Mouse (Mus musculus): ENCODE measurements at regions not wholly inside any gene's neighbourhood (a gene's known extent, or its start where the extent isn't known, plus 50 kb on each side); places are given as distances from the start of the nearest gene placed in this dataset.
"Not testable (repeated sequence)": the region's sequence is repeated elsewhere in the genome, so short reads cannot be mapped to it uniquely, and the experiment has no call there.

DNA sequence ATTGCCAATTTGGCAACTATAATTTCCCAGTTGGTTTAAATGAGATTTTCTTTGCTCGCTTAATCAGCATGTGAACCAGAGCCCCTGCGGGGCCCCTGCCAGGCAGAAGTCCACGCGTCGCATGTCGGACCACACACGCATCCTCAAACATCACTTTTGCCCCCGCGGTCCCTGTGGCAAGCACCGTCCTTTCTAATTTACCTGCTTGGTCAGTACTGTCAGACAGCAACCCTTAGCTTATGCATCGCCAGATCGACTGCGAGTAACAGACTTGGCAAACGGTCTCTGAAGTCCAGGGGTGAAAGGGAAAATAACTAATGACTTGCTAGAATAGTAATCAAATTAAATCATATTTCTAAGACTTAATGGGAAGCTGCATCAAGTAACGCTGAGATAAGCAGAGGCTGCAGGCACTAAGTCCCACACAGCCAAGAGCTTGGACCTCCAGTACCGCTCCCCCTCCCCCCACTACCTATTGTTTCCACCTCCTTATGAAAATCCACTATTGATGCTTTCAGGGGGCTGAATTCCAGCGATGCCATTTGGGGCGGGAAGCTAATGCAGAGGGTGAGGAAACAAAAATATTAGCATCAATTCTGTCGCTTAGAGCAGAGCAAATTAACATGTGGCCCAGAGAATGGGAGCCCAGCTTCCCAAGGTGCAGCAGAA, 142.0 kb upstream of the Cntnap4 start:
- no peak for ATAC-seq (replicated peaks; ENCODE audit: poor library complexity)

DNA sequence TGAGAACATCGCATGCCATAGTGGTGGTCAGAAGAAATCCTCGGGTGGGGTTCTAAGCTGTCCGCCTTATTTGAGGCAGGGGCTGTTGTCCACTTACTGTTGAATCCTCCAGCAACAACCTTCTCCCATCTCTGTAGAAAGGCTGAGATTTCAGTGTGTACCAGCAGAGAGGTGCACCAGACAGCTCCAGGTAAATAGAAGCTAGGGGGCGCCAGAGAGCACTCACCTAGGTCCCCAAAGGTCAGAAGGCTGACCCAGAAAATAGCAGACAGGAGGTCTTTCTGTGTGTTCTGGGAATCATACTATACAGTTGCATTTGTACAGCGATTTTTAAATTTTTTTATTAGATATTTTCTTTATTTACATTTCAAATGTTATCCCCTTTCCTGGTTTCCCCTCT, 157.9 kb upstream of the Cntnap4 start:
- ATAC-seq (replicated peaks; ENCODE audit: poor library complexity), result no peak

DNA sequence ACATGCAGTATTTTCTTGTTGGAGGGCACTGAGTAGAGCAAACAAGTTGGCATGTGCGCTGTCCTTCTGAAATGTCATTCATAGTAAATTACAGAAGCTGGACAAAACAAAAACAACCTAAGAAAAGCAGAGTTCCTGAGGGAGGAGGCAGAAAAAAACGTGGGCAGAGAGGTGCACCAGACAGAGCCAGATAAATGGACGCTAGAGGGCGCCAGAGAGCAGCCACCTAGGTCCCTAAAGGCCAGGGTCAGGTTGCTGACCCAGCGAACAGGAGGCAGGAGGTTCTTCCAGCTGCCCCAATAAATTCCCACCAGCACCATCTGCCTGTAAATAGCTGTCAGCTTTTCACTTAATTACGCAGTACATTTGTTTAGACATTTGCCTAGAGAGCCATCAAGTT, 158.6 kb upstream of the Cntnap4 start:
- ATAC-seq (replicated peaks; ENCODE audit: poor library complexity), result peak; percentile 66

DNA sequence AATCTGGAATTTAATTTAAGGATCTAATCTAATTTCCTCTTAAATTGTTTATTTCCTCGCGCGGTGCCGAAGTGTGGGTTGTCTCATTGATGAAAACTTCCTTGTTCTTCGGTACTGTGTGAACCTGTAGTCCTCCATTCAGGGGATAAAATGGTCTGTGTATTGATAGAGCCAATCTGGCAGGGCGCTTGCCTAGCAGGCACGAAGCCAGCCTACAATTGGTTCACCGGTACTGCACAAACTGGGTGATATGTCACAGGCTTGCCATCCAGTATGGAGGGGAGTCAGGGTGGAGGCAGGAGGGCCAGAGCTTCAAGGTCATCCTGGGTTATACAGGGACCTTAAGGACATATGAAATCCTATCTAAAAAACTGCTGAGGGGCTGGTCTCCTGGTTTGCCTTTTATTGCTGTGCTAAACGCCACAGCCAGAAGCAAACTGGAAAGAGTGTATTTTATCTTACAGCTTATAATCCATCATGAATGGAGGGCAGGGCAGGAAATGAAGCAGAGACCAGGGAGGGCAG, 161.6 kb upstream of the Cntnap4 start:
- ATAC-seq (replicated peaks; ENCODE audit: poor library complexity), result no peak

DNA sequence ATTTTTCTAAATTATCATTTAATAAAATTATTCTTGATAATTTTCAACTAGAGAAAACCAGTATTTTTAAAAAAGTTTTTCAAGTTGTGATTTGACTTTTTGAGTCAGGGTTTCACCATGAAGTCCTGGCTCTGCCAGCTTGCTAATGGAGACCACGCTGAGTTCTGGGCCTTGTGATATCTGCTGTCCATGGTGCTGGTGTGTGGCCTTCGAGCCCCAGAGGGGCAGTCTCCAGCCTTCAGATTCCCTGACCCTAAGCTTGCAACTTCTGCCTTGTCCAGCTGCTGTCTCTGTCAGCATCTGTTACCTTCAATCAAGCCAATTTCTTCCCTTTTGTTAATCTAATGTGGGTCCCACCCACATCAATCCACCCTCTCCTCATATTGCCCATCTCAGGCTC, 165.8 kb upstream of the Cntnap4 start:
- no peak for ATAC-seq (replicated peaks; ENCODE audit: poor library complexity)

DNA sequence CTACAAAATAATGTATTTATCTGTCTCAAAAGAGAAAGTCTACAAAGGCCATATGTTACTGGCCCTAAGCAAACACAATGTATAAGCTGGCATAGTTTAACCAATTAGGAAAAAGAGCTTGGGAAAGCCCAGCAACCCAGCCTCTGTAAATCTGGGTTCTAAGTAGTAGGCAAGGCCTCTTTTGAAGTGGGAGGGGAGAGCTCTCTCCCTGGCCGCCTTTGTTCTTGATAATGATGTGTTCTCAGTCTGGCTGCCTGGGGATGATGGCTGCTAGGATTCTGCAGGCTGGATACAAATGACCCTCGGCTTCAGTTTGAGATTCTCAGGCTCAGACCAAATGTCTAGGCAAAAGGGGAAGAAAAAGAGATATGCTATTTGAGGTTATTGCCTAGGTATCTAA, 172.4 kb upstream of the Cntnap4 start:
- no peak for ATAC-seq (replicated peaks; ENCODE audit: poor library complexity)

DNA sequence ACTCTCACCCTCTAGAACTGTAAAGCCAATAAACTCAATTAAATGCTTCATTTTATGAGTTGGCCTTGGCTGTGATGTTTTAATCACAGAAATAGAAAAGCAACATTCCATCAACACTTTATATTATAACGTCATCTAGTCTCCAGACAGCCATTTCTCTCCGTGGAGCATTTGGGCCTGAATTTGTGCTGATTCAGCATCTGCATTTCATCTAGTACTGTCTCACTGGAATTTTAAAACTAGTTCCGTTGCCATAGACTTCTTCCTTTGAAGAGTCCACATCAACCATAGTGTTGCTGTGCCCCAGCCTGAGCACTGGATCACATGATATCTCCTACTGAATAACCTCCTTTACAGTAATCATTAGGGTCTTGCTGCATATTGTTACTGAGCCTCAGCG, 179.7 kb upstream of the Cntnap4 start:
- no peak for ATAC-seq (replicated peaks; ENCODE audit: poor library complexity)

DNA sequence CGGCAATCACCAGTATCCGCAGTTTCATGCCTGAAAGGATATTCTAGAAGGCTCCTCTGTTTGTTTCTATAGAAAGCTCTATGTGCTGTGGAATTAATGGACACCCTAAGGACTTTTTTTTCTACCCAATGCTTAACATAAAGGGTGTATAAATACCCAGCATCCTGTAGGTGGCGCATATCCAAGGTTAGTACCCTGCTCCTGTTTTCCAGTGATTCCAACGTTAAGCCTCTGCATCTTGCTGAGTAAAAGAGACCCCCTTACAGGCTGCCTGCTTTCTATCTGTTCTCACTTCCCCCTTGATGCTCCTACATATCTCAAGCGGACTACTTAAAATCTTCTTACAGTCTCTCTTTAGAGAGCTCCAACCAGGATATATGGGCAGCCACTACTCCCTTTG, 221.5 kb upstream of the Cntnap4 start:
- ATAC-seq (replicated peaks; ENCODE audit: poor library complexity), result no peak

DNA sequence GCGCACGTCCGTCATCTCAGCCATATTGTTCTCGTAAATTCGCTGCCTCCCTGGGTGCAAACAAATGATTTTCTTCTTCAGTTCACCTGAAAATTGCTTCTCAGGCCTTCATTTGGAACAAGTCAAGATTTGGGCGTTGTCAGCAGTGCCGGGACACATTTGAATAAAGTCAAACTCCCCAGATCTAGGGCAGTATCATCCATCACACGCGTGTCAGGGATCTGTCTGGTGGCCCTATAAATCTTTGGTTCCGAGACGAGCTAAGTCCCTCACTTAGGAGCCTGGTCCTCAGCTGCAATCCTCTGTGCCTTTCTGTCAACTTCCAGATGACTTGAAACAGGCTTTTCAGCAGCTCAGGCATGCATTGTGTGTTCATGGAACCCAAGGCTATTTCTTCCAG, 236.7 kb upstream of the Cntnap4 start:
- no peak for ATAC-seq (replicated peaks; ENCODE audit: poor library complexity)

DNA sequence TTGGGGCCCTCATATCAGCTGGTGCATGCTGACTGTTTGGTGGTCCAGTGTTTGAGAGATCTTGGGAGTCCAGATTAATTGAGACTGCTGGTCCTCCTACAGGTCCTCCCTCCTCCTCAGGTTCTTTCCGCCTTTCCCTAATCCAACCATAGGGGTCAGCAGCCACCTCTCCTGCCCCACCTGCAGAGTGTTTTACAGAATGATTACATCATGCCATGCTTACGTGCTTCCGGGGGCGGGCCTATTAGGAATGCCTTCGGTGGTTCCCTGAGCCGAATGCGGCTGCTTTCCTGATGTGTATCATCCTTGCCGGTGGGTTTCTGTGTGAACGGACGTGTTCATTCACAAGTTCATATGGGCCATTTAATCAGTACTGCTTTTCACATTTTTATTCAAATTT, 237.8 kb upstream of the Cntnap4 start:
- no peak for ATAC-seq (replicated peaks; ENCODE audit: poor library complexity)

DNA sequence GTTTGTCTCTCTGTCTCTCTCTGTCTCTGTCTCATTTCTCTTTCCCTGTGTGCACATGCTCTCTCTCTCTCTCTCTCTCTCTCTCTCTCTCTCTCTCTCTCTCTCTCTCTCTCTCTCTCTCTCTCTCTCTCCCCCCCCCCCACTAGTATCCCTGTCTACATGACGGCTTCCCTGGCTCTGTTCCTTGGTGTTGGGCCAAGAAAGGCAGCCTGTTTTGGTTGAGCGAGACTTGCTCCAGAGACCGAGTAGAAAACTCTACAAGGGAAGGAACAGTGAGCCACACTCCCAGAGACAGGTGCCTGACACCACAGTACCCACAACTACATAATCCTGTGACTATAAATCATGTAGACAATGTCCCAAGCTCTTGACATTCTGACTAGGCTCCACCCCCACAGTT, 260.0 kb upstream of the Cntnap4 start:
- no peak for ATAC-seq (replicated peaks; ENCODE audit: poor library complexity)

DNA sequence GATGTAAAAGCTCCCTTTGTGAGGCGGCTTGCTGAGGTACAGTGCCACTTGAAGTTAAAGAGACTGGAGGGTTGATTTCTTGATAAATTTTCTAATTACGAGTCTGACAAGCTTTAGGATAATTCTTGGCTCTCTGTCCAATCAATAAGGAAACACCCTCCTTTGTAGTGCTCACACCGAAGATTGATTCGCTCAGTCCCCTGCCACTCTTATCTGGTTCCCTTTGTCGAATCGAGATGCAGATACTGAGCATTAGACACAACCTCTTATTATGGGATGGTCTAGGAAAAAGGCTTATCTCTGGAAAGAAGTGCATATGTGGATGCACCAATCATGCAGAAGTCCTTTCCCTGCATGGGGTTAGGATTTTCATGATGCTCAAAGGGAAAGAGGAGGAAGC, 261.5 kb upstream of the Cntnap4 start:
- ATAC-seq (replicated peaks; ENCODE audit: poor library complexity), result no peak

DNA sequence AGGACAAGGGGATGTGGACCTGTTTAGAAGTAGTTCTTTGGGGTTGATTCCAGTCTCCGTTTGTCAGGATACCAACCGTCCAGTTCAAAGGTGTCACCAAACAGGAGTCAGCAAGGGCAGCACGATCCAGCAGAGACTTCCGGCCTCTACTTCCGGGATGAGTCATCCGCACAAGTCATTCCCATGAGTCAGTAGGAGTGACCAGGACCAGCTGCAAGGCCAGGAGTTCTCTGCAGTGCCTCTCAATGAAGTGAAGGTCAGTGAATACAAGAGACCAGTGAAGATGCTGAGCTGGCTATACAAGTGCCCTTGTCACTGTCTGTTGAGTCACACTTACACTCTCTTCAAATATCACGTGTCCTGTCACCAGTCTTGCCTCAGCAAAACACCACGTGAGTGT, 272.8 kb upstream of the Cntnap4 start:
- no peak for ATAC-seq (replicated peaks; ENCODE audit: poor library complexity)

DNA sequence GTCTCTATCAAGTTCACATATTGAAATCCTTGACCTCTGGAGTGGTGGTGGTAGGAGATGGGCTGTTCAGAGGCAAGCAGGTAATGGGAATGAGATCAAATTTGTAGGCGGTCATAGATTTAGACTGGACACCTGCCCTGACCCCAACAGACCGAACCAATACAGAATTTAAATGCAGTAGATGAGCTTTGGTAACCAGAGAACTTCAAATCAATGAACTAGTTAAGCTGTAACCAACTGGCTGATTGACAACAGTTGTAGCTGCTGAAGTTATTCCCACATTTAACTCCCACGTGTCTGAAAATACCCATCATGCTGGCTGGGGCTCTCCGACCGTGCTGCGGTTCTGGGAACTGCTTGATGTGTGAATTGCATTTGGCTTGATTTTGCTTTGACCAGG, 268.5 kb upstream of the Gm6793 start:
- ATAC-seq (replicated peaks; ENCODE audit: poor library complexity), result no peak

DNA sequence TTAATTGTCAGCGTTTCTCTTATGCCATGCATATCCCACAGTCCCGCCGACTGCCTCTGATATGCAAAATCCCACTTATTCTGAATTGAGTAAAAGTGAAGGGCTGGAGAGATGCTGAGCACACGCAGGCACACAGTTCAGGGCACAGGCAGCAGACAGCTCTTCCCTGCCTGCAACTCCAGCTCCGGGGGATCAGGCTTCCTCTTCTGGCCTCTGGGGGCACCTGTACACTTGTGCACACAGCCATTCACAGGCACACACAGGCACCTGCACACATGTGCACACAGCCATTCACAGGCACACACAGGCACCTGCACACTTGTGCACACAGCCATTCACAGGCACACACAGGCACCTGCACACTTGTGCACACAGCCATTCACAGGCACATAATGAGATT, 254.8 kb upstream of the Gm6793 start:
- no peak for ATAC-seq (replicated peaks; ENCODE audit: poor library complexity)

DNA sequence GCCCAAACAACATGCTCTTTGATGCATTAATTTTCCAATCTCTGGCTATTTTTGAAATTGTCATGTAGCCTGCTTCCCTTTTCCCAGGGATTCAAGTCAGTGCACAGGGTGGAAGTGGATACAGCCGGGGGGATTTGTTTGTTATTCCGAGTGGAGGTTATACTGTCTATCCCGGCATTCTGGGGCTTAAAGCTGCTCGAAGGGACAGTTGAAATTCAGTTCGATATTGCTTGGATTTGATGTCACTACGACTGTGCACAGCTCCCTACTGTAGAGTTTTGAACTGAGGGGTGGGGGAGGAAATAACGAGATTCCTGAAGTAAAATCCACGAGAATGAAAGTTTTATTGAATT, 254.4 kb upstream of the Gm6793 start:
- no peak for ATAC-seq (replicated peaks; ENCODE audit: poor library complexity)

DNA sequence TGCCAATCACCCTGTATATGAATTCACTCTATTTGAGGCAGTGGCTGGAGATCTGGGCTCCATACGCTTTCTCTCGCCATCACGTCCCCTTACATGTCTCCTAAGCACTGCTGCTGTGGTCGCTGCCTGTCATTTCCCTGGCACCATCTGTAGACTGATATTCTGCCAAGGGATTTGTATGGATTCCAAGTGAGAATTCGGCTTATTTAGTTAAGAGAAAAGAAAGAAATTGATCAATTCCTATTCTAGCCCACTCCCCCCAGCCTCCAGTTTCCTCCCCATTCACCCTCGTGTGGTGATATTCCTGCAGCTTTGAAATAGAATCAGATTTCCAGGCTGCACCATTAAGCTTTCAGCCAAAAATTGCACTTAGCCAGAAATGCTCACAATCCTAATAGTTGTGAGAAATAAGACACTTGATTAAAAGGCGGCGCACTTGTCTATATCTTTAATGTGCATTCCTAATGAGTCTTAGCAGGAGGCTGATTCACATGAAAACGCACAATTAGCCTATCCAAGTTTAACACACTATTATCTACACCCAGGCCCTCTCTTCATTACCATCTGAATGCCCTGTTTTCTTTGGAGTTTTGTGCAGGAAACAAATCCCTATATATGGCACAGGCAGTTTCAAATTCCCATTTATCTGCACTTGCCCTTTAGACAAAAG, 253.8 kb upstream of the Gm6793 start:
- ATAC-seq (replicated peaks; ENCODE audit: poor library complexity), result no peak

DNA sequence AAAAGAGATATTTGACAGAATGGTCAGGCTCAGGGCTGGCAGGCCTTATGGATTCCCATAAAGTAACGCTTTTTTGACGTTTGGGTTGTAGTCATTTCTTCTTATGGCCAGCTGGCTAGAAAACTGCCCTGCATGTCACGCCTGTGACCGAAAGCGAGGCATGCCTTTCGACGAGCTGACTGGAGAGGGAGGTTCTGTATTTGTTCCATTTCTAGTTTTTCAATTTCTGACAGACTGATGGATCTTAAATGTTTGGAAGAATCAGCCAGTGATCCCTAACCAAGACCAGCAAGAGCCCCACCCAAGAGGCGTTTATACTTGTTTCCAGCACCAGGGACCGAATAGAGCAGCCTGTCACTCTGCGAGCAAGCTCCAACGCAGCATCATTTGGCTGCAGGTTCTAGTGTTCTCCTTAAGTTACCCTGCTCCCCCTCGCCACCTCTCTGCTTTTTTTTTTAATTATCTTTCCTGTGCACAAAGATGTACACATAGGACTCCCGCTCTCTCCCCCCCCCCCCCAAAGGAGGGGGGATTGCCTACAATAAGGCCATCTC, 243.2 kb upstream of the Gm6793 start:
- ATAC-seq (replicated peaks; ENCODE audit: poor library complexity), result no peak

DNA sequence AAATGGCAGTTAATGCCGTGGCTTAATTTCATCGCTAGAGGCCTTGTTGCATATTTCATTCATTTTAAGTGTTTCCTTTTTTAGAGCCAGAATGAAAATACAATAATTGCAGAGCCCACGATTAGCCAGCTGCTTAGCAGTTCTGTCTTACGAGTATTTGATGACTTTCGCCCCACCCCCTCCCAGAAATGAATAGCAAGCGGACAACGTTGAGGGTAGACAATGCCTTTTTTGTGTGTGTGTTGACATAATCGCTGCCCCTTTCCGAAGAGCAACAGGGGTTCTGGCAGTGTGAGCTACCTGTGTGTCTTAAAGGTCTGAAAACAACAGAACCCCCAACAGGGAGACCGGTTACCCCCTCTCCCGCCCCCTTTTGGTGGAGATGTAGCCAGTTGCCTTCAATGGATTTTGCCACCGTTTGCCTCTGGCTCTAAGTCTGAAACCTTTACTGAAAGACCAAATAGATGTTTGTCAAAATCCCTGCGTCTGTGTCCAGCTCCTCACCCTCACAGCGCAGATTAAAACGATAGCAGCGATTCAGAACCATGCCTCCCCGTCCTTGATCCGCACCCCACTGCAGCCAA, 242.6 kb upstream of the Gm6793 start:
- no peak for ATAC-seq (replicated peaks; ENCODE audit: poor library complexity)

DNA sequence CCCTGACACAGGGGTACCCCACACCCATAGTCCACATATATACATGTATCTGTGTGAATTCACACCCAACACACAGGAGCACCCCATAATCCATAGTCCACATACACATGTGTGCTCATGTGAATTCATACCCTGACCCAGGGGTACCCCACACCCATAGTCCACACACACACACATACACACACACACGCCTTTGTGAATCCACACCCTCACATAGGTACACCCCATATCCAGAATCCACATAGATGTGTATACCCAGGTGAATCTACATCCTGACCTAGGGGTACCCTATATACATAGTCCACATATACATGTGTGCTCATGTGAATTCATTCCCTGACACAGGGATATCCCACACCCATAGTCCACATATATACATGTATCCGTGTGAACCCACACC, 231.8 kb upstream of the Gm6793 start:
- not testable (repeated sequence) for ATAC-seq (replicated peaks; ENCODE audit: poor library complexity)

DNA sequence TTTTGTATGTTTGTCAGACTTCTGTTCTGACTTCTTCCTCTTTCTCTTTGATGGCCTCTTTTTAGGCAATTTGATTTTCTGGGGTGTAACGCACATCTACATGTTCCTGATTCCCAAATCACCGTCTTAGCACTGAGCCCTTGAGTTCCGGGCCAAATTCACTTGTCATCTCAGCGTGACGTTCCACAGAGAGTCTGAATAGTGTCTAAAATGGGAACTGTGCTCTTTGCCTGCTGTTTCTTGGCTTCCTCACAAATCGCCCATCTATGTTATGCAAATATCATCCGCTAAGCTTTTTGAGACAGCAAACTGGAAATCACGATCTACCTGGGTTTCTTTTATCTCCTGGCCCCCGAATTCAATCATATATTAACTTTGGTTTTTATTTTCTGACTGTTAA, 223.8 kb upstream of the Gm6793 start:
- ATAC-seq (replicated peaks; ENCODE audit: poor library complexity), result no peak

DNA sequence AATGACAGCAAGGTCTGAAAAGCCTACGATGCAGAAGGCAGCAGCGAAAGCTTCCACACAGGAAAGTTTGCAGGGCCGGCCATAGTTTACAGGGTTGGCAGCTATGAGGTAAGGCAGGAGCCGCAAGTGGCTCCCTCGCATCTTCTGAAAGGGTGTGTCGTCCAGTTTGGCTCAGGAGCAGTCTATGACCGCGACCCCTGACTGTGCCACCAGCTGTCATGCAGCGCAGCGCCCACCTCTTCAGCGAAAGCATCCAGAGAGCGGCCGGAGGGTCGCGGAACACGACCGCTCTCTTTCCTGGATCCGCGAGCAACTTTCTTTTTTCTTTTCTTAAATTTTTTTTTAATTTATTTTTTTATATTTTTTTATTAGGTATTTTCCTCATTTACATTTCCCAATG, 221.9 kb upstream of the Gm6793 start:
- ATAC-seq (replicated peaks; ENCODE audit: poor library complexity), result not testable (repeated sequence)

All from megakaryocyte progenitor cell, adult 5-6 weeks (primary cell).